Mouse (Mus musculus): ENCODE measurements around the gene Tmem156.

- TF ChIP-seq EP300 (IDR thresholded peaks at IDR 0.05; ENCODE audit: insufficient read depth, low read depth, low read length) (no peak), CTCF (IDR thresholded peaks at IDR 0.05) (no peak)
These were observed 4.2 kb upstream of the Tmem156 start for GRCm38 (mm10) chr5:65096082-65096481.
